Mouse (Mus musculus) ovary, postnatal 36 days (tissue): ENCODE measurements at regions not wholly inside any gene's neighbourhood (a gene's known extent, or its start where the extent isn't known, plus 50 kb on each side); places are given as distances from the start of the nearest gene placed in this dataset.

Experiments
- DNase-seq: peaks from one replicate; pipeline ENCODE4 v3.0.0; 2022; ENCODE audit warnings: low spot score, mixed read lengths

DNA sequence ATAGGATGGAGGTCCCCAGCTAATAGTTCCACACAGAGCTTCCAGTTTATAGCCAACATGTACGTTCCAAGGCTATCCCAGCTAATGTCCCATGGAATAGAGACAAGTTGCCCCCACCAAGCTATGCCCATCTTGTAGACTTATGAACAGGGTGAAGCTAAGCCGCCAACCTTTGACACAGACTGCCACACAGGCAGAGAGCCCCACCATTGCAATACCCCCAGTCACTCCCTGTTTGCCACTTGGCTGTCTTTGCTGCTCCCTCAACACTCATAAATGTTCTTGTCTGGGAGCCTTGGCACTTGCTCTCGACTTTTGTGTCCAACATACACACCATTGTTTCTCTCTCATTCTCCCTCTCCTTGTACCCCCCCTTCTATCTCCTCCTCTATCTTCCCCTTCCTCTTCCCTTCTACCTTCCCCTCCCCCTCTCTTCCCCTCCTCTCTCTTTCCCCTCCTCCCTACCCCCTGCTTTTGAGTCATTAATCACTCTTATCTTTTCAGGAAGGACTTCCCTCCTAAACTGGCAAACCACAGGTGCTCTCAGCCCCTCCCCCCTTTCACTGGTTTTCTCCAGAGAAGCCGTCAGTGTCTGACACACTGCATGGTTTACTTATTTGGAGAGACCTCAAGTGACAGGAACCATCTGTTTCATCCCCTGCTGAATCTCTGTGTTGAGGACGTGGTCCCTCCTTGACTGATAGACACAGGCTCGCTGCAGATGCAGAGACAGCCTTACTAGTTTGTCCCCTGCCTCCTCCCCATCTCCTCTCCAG, 148.2 kb downstream of the Kdr start:
- DNase-seq, result no peak

DNA sequence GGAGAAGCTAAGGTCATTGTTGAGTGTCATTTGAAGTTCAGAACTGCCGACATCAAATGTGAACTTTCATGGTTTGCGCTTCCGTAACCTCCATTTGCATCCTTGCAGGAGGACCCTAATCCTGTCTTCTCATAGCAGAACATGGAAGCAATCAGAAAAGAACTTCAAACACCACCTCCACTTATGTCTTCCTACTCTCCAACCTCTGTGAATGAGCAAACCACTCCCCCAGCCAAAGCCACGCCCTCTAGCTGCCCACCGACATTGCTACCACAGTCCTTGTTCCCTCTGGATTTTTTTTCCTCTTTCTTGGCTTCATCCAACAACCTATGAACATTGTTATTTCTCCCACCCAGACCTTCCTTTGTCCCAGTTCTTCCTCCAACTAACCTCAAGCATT, 149.9 kb downstream of the Kdr start:
- no peak for DNase-seq

DNA sequence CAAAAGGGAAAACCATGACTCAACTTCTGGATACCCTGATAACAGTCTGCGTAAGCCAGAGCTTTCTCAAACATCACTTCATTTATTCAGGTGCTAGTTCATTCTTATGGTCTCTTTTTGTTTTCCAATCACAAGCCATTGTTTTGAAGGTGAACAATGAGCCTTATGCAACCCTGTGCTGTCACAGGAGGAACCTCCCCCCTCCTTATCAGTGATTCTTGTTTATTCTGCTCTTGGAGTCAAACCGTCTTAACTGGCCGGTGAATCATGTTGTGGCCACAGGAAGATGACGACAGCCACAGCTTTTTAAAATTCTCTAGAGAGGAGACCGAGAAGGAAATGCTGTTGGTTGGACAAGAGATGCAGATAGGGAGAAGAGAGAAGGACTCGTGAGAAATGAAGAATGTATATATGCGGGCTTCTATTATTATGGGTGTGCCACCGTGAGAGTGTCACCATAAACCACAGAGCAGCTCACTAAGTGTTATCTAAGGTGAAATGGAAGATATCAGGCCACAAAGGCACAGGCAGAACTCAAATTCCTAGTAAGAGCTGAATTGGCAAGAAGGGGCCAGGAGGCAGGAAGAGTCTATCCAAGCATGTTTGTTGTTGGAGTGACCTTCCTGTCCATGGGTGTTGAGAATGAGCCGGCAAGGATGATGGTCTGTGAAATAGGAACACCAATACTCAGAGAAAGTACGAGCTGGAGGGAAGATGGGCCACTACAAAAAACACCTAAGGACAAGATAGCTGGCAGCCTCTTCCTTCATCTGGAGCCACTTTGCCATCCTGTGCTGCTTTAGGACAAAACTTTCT, 151.8 kb downstream of the Kdr start:
- no peak for DNase-seq

DNA sequence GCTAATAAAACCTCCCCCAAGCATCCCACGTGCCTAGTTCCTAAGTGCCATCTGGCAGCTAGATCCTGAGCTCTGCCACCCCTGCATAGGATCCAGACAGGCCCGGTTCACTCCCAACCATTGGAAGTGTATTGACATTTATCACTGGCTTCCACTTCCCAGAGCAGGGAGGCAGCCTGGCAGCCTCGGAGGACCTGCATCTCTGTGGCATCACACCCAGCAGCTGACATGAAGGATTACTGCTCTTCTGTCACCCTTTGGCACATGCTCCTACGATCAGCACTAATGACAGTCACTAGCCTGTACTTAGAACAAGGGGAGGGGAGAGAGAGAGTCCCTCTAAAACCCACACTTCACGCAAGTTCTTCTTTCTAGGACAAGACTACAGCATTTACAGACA, 152.7 kb downstream of the Kdr start:
- no peak for DNase-seq

DNA sequence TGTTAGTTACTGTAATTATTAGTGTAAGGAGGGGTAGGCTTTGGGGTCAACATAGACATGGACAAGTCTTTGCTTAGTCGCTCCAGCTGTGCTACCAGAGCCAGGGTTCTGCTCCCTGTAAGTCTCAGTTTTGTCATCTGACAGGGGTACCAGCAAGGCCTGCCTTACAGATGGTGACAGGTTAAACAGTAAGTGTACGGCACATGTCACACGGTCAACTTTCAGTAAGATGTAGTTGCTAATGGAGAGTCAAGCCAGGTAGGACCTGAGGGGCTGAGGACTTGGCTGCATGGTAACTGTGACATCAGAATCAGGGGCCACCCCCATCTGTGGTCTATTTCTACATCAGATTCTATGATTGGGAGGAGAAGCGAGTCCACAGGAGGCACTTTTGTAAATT, 153.6 kb downstream of the Kdr start:
- no peak for DNase-seq

DNA sequence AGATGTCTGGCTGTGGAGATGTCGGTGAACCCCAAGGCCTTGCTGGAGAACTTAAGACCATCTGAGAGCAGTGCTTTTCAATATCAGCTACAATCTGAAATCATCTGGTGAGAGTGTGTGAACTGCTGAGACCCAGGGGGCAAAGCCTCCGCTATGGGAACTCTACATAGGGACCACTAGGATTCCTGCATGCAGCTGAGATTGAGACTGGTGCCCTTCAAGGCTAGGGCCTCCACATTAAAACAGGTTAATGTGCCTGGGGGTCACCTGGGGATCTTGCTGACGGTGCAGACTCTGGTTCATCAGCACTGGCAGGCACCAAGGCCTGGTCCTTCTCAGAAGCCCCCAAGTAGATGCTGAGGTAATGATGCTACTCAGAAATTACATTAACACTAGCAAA, 154.6 kb downstream of the Kdr start:
- no peak for DNase-seq

DNA sequence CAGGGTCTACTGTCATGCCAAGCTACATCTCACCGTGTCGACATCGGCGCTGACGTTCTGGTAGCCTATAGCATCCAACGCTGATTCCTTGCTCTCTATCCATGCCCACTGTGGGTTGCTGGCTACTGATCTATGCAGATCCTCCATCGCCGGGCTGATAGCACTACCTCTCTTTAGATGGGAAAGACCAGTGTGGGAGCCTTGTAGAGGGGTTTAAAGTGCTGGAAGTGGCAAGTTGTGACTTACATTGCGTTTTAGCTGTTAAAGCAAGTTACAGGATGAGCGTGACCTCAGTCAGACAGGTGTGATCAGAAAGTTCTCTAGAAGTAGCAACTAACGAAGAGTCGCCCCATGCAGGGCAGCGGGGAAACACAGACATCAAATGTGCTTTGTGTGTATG, 160.9 kb downstream of the Kdr start:
- DNase-seq, result no peak

DNA sequence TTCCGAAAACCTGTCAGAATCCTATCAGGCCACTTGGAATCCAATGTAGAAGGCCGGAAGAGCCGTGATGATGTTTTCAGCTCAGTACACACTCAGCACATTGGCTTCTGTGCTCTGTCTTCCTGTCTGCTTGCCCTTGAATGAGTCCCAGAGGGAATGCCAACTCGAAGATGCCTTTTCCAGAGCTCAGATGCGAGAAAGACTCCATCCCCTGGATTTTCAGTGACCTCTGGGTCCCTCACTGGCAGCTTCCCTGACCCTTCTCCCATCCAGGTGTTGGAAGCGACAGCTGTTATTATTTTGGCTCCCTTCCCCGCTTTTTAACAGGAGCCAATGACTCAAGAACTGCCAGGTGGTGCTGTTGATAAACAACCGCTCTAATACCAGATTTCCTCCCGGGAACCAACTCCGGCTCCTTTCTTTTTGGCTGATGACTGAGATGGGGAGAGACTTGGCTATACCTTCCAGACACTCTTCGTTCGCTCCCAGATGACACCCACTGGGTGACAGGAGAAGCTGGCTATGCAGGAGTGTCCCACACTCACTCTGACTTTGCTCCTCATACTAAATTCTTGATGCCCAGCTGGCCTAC, 163.8 kb downstream of the Kdr start:
- DNase-seq, result no peak

DNA sequence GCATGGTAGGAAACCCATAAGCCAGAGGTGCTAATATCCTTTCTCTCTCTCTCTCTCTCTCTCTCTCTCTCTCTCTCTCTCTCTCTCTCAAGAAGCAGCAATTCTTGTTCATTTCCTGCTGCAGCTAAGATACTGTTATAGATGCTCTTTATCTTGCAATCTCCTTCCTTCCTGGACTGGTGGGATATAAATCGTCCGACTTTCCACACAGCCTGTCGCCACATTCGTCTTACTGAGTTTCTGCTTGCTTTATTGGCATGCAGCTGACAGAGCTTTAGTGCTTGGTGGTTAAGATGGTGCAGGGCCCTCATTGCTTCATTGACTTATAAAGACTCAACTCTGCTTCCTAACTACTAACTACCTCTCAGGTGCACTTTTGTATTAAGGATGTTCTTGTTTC, 165.6 kb downstream of the Kdr start:
- no peak for DNase-seq

DNA sequence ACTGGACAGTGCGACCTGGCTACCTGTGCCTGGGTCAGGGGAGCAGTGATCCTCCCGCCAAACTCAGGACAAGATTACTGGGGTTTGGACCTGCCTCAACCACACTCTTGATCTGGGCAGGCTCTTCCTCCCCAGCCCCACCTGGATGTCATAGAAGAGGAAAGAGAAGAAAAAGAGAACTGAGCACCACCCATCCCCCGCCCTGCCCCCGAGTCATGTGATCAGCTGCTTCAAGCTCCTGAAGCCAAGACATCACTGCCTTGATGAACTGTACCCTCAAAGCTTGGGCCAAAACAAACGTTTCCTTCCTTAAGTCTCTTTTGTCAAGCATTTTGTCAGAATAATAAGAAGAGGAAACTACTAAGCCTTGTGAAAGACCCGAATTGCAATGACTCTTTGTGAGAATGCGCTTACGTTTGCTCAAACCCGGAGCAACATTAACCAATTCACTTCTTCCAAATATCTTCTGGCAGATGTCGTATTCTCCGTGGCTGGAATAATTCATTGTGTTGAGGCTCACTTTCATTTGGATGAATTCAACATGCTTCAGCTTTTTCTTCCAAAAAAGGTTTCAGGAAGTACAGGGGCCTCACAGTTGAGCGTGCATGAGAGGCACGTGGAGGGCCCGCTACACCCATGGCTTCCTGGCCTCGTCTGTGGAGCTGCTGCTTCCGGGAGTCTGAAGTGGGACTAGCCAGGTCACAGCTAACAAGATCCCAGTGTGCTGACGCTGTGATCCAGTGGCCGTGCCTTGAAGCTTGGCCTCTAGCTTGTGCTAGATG, 169.5 kb downstream of the Kdr start:
- DNase-seq, result no peak

DNA sequence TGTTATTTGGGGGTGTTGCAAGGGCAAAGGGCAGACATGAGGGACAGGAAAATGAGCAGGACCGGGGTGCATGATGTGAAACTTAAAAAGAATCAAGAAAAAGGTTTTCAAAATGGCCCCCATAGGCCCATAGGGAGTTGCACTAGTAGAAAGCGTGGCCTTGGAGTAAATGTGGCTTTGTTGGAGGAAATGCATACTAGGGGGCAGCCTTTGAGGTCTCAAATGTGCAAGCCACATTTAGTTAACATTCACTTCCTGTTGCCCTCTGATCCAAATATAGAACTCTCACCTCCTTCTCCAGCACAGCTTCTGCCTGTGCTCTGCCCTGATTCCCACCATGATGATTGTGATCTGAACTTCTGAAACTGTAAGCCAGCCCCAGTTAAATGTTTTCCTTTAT, 173.2 kb downstream of the Kdr start:
- no peak for DNase-seq

DNA sequence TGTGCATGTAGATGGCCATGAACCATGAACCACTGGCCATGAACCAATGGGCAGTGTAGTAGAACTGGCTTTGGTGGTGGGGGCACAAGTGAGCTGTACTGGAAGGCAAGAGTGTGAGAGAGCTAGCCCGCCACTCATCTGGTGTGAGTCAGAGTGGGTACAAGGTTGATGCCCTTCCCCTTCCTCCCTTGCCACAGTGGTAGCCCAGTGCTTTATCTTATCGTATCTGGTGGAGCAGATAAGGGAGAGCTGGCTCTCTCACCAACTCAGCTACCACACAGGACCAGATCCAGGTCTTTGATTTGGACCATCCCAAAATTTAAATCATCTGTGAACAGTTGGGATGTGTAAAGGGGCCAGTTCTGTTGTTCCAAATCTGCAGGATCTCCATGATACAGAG, 173.9 kb downstream of the Kdr start:
- DNase-seq, result no peak

DNA sequence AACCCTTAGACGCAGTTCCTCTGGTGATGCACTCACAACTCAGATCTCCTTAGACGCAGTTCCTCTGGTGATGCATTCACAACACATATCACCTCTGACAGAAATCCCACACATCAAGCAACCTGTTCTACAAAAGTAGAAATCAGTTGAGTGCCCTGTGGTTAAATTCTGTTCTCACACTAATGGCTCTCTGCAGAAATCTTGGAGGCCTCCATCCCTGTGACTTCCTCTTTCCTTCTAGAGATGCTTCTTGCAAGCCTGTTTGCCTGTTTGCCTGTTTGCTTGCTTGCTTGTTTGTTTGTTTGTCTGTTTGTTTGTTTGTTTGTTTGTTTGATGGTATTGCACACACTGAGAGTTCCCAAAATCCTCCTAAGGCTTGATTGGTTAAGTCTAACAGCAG, 175.2 kb downstream of the Kdr start:
- no peak for DNase-seq

DNA sequence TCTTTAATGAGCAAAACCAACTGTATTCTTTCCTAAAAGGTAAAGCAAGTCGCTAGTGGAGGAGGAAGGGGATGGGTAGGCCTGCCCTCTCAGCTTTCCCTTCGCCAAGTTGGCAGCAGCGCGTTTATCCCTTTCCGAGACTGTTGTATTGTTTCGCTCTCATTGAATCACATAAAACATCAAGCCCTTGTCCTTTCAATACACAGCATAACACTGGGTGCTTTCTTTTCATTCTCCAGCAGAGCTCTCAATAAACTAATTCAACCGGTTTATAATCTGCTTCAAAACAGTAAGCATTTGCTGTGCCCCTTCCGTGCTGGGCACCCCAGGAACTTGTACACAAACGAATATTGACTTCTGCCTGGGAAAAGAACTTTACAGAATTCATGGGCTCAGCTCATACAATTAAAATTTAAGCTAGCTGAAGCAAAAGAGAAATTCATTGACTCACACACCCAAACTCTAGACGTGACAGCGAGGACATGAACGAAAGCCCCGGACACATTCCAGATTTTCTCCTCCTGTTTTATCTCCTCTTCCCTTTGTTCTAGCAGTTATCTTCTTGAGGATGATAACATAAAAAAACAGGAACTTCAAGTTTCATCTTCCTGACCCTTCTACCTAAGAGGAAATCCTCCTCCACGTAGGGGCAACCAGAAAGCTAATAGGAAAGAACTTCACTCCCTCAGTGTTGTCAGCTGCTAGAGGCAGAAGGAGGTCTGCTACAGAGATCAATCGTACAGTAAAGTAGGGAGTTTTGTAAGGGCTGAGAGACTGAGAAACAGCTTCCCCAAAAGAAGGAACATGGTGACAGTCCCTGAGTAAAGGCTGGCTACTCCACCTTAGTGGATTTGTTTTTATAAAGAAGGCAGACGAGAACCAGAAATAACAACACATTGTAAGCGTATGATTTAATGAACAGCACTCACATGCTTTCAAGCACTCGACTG, 177.9 kb downstream of the Kdr start:
- DNase-seq, result no peak

DNA sequence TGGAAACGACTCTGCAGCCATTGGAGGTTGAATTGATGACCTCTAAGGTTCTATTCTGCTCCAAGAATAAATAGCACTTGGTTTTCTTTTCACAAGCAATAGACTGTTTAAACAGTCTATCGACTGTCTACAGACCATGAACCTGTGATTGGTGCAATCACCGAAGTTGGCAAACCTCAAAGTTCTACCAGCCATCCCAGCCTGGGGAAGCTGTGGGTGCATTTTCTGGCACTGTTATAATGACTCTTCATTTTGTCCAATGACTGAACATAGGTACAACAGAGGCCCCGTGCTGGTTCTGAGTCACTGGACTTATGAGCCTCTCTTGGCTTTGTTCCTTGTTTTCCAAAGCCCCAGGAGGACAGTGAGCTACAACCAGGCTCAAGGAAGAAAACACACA, 178.6 kb downstream of the Kdr start:
- DNase-seq, result no peak

DNA sequence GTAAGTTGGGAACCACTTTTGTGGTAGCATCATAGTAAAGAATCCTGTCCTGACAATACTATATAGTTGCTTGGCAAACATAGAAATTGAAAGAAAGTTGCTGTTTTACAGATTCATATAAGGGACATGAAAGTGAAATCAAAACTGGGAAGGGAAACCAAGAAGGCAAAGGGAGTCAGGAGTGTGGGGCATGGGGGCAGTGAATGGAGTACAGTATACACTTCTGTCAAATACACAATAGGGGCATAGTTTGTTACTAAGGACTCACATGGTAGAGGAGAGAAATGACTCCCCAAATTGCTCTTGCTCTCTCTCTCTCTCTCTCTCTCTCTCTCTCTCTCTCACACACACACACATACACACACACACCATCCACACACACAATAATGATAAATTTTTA, 185.1 kb downstream of the Kdr start:
- DNase-seq, result no peak

DNA sequence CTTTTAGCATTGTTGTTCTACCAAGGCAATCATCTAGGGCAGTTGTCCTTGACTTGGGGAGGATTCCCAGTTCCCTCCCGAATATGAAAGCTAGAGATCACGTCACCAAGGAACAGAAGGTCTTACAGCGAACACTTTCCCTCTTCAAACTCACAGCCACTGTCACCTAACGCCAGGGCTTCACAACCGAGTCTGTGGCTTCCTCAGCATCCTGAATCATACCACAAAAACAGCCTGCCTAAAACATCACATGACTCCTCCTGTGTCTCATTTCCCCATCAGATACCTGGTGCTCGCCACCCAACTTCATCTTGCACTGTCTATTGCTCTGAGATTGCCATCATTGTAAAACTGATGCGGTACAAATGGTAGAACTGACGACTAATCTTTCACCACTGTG, 186.5 kb downstream of the Kdr start:
- no peak for DNase-seq

DNA sequence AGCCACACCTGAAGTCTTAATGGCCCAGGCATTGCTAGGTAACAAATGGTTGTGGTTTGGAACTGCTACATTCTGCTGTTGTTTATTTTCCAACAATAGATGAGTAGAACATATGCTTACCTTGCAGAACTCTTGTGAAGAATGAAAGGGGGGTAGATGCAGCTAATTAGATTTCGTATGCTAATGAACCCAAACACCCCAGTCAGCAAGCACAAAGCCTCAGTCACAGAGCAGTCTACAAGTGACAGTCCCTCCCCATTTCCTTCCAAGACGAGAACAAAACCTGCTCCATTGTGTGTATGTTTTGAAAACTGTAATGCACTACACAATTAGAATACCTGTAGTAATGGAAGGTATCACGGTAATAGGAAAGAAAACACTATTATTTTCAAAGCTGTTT, 190.2 kb downstream of the Kdr start:
- no peak for DNase-seq

DNA sequence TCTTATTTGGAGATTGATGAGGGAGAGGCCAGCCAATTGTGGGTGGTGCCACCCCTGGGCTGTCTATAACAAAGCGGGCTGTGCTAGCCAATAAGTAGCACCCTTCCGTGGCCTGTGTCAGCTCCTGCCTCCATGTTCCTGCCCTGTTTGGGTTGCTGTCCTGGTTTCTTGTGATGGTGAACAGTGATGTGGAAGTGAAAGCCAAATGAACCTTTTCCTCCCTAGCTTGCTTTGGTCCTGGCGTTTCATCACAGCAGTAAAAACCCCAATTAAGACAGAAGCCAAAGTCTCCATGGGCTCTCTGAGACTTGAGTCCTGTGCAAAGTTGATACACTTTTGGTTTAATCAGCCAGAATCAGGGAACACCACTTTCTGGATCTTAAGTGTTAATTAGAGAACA, 192.1 kb downstream of the Kdr start:
- DNase-seq, result no peak

DNA sequence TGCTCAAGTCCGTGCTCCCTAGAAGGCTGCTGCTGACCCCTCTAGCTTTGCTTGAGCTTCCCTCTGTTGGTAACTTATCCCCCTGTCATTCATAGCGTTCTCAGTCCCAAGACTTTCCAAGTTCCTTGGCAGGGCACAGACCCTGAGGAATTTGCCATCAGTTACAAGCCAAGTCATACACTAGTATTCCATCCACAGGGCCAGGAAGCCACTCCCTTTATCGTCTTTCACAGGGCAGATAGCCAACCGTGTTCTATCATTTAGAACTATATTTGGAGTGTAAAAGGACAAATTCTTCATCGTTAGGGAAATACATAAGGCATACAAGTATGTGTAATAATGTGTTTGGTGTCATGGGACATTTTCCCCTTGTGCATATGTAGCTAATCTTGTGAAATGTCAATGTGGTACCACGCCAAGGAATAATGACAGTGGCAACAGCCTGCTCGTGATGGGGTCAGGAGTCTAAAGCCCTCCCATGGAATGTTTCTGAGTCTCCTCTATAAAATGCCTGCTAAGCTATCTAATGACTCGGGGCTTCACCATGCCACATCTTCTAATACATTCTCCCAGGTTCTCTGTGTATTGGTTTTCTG, 193.2 kb downstream of the Kdr start:
- DNase-seq, result no peak

DNA sequence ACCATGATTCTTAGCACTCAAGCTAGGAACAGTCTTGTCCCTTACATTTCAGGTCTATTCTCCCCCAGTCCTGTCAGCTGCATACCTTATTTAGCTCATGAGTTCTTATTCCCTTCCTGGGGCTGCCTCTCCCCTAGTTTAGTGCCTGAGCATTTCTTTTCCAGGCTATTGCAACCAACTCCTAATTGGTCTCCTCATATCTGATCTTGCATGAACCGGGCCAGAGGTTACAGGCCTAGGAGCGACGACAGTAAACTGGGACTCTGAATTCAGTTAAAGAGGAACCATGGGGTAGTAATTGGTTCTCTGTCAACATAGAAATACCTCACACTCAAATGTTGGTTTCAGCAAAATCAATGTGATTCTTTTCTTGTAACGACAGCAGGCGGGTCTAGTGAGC, 195.9 kb downstream of the Kit start:
- DNase-seq, result no peak
